Comparison of ENCODE assay signal across 20 mouse cellular contexts in genomic region chr5:101819844-101820243, GRCm38 (mm10). TPM values are rescaled to one million over a fixed set of nuclear protein-coding genes. Genes with fewer than 3 reads are reported as not detected.
A peak's percentile ranks its signal among the peaks of the same experiment; 100 is the strongest.
DNase-seq lines count a peak whose midpoint lies in the region; ATAC-seq lines count a peak whose summit lies in the region.
"Had no signal": no experiment of that assay in that cellular context is flagged by ENCODE, and none has a peak within 500 bp of the region (broad histone marks: within the 10 kb centered on the region; RNA-seq: fewer than 3 reads in every experiment).

No protein-coding gene starts in this region.

- H3K36me3 ChIP-seq in hindbrain, embryonic 10.5 days, result no peaks in the 10 kb centered on the region
- no peaks in the 10 kb centered on the region for H3K36me3 ChIP-seq in hindbrain, embryonic 11.5 days (ENCODE audit: control insufficient read depth, insufficient read depth, low read length)
- H3K36me3 ChIP-seq in midbrain, embryonic 10.5 days, result no peaks in the 10 kb centered on the region
- H3K36me3 ChIP-seq in midbrain, embryonic 15.5 days (replicated peaks), result no peaks in the 10 kb centered on the region
- H3K36me3 ChIP-seq: embryonic facial prominence, embryonic 15.5 days; hindbrain, embryonic 13.5 days; lung, embryonic 15.5 days; midbrain, embryonic 13.5 days; neural tube, embryonic 13.5 days had no signal

- ATAC-seq in hindbrain, embryonic 11.5 days (ENCODE audit: low FRiP score), result no peak
- ATAC-seq in midbrain, embryonic 15.5 days (replicated peaks), result no peak
- ATAC-seq: forebrain, postnatal 0 days; inflammation-experienced regulatory T-cells, adult 6 months; midbrain, embryonic 13.5 days had no signal

- H3K27ac ChIP-seq in hindbrain, embryonic 10.5 days, result no peak overlapping the region
- H3K27ac ChIP-seq in hindbrain, embryonic 11.5 days (ENCODE audit: low read depth, low read length), result no peak overlapping the region
- no peak overlapping the region; the same call in 1 of the 2 replicates for H3K27ac ChIP-seq in midbrain, embryonic 10.5 days (replicated peaks)
- no peak overlapping the region for H3K27ac ChIP-seq in midbrain, embryonic 15.5 days
- H3K27ac ChIP-seq: embryonic facial prominence, embryonic 15.5 days; hindbrain, embryonic 13.5 days; liver, embryonic 14.5 days; lung, embryonic 15.5 days; macrophage; midbrain, embryonic 13.5 days; neural tube, embryonic 13.5 days had no signal

- H3K9me3 ChIP-seq in hindbrain, embryonic 10.5 days, result no peaks in the 10 kb centered on the region
- no peaks in the 10 kb centered on the region for H3K9me3 ChIP-seq in hindbrain, embryonic 11.5 days (ENCODE audit: control insufficient read depth, low read length)
- no peaks in the 10 kb centered on the region for H3K9me3 ChIP-seq in midbrain, embryonic 10.5 days (replicated peaks)
- no peaks in the 10 kb centered on the region for H3K9me3 ChIP-seq in midbrain, embryonic 15.5 days
- H3K9me3 ChIP-seq: embryonic facial prominence, embryonic 15.5 days; hindbrain, embryonic 13.5 days; lung, embryonic 15.5 days; midbrain, embryonic 13.5 days; neural tube, embryonic 13.5 days had no signal

- WGBS in hindbrain, embryonic 10.5 days, result 10% methylated on average over 7 of the region's 7 CpGs
- 15% methylated on average over 7 of the region's 7 CpGs for WGBS in hindbrain, embryonic 11.5 days
- WGBS in midbrain, embryonic 10.5 days, result 21% methylated on average over 7 of the region's 7 CpGs
- 20% methylated on average over 7 of the region's 7 CpGs for WGBS in midbrain, embryonic 15.5 days

- H3K4me3 ChIP-seq in hindbrain, embryonic 10.5 days, result no peak overlapping the region
- H3K4me3 ChIP-seq in hindbrain, embryonic 11.5 days (ENCODE audit: low read depth, low read length), result no peak overlapping the region
- no peak overlapping the region for H3K4me3 ChIP-seq in midbrain, embryonic 10.5 days
- no peak overlapping the region for H3K4me3 ChIP-seq in midbrain, embryonic 15.5 days
- H3K4me3 ChIP-seq: embryonic facial prominence, embryonic 15.5 days; hindbrain, embryonic 13.5 days; lung, embryonic 15.5 days; midbrain, embryonic 13.5 days; neural tube, embryonic 13.5 days had no signal

- H3K4me1 ChIP-seq in hindbrain, embryonic 10.5 days (replicated peaks), result peaks cover 52% of the 10 kb centered on the region
- no peaks in the 10 kb centered on the region; the same call in 1 of the 2 replicates for H3K4me1 ChIP-seq in hindbrain, embryonic 11.5 days (replicated peaks; ENCODE audit: control insufficient read depth, insufficient read depth, low read length)
- H3K4me1 ChIP-seq in midbrain, embryonic 10.5 days, result peaks cover 40% of the 10 kb centered on the region
- no peaks in the 10 kb centered on the region for H3K4me1 ChIP-seq in midbrain, embryonic 15.5 days
- H3K4me1 ChIP-seq: embryonic facial prominence, embryonic 15.5 days; lung, embryonic 15.5 days; midbrain, embryonic 13.5 days; neural tube, embryonic 13.5 days had no signal

- peak; percentile 42 for DNase-seq in hindbrain, embryonic 10.5 days (ENCODE audit: low spot score)
- DNase-seq in hindbrain, embryonic 11.5 days (ENCODE audit: low spot score), result no peak
- peak; percentile 27 for DNase-seq in midbrain, embryonic 10.5 days (ENCODE audit: low spot score)
- DNase-seq in embryo, embryonic 9.5 days (ENCODE audit: extremely low spot score), result peak; percentile 32
- peak; percentile 44 for DNase-seq in mesoderm, embryonic 11.5 days (ENCODE audit: low read depth, low spot score)
- DNase-seq in adipocyte (ENCODE audit: low spot score), result no peak
- DNase-seq: cerebellum, adult 2 months; forebrain, postnatal 0 days; gastrocnemius, postnatal 36 days; thymus, postnatal 36 days had no signal

- H3K9ac ChIP-seq in hindbrain, embryonic 11.5 days (ENCODE audit: low read depth, low read length), result no peak overlapping the region
- H3K9ac ChIP-seq in midbrain, embryonic 15.5 days, result no peak overlapping the region
- H3K9ac ChIP-seq: embryonic facial prominence, embryonic 15.5 days; forebrain, postnatal 0 days; hindbrain, embryonic 13.5 days; liver, embryonic 14.5 days; lung, embryonic 15.5 days; midbrain, embryonic 13.5 days; neural tube, embryonic 13.5 days had no signal

- H3K4me2 ChIP-seq in hindbrain, embryonic 11.5 days (replicated peaks; ENCODE audit: low read depth, low read length), result no peak overlapping the region
- H3K4me2 ChIP-seq in midbrain, embryonic 15.5 days, result no peak overlapping the region
- H3K4me2 ChIP-seq: embryonic facial prominence, embryonic 15.5 days; heart, embryonic 11.5 days; hindbrain, embryonic 13.5 days; lung, embryonic 15.5 days; midbrain, embryonic 13.5 days; neural tube, embryonic 13.5 days had no signal

- peaks cover 22% of the 10 kb centered on the region for H3K27me3 ChIP-seq in hindbrain, embryonic 10.5 days (ENCODE audit: insufficient read depth, poor library complexity, severe bottlenecking)
- no peaks in the 10 kb centered on the region for H3K27me3 ChIP-seq in hindbrain, embryonic 11.5 days (ENCODE audit: control insufficient read depth, insufficient read depth, low read length)
- H3K27me3 ChIP-seq in midbrain, embryonic 10.5 days (ENCODE audit: low read depth, poor library complexity, severe bottlenecking), result peaks cover 47% of the 10 kb centered on the region
- no peaks in the 10 kb centered on the region; the same call in 1 of the 2 replicates for H3K27me3 ChIP-seq in midbrain, embryonic 15.5 days (replicated peaks)
- H3K27me3 ChIP-seq: neural tube, embryonic 13.5 days had no signal

RNA-seq across cellular contexts. Expression of gene Cds1, which starts 54.9 kb away (rescaled TPM):
- polyA plus RNA-seq in hindbrain, embryonic 10.5 days (2016; fragmentation: Nextera tagmentation; extraction: Ambion mirVana), result 0.73 and 1.2 TPM in 2 replicates
- polyA plus RNA-seq in hindbrain, embryonic 11.5 days (2014; fragmentation: Nextera tagmentation; extraction: Ambion mirVana), result 2.0 and 2.2 TPM in 2 replicates
- 0.76 and 0.80 TPM in 2 replicates for polyA plus RNA-seq in midbrain, embryonic 10.5 days (2016; fragmentation: Nextera tagmentation; extraction: Ambion mirVana)
- polyA plus RNA-seq in midbrain, embryonic 15.5 days (2015; fragmentation: Nextera tagmentation; extraction: Ambion mirVana), result 5.9 and 7.2 TPM in 2 replicates
- polyA plus RNA-seq: inflammation-experienced regulatory T-cells, adult 6 months had no signal

Comparison
In these comparisons a context has a peak if more than half of its experiments do, and no peak if none do; other contexts are left out.
1. DNase-seq: peak in hindbrain, embryonic 10.5 days (single experiment), midbrain, embryonic 10.5 days (single experiment), embryo, embryonic 9.5 days (single experiment) and mesoderm, embryonic 11.5 days (single experiment); none in hindbrain, embryonic 11.5 days (single experiment) and adipocyte (single experiment).